ENCODE assay signal across 11 mouse cellular contexts in genomic region chr16:91140457-91140856, GRCm38 (mm10). TPM values are rescaled to one million over a fixed set of nuclear protein-coding genes. Genes with fewer than 3 reads are reported as not detected.
DNase-seq lines count a peak whose midpoint lies in the region; ATAC-seq lines count a peak whose summit lies in the region.
"Had no signal": no experiment of that assay in that cellular context is flagged by ENCODE, and none has a peak within 500 bp of the region (broad histone marks: within the 10 kb centered on the region; RNA-seq: fewer than 3 reads in every experiment).

No protein-coding gene starts in this region.

- 0 out of 2 replicates have a peak overlapping the region, but pooled peaks have one; percentile 22 for H3K9ac ChIP-seq in forebrain, embryonic 16.5 days (replicated peaks; ENCODE audit: low read depth, low read length)
- no peak overlapping the region for H3K9ac ChIP-seq in liver, embryonic 11.5 days (ENCODE audit: low read depth, low read length)
- H3K9ac ChIP-seq: limb, embryonic 15.5 days; stomach, embryonic 15.5 days had no signal

- ATAC-seq in forebrain, embryonic 16.5 days = peak; percentile 96
- no peak for ATAC-seq in liver, embryonic 11.5 days (replicated peaks; ENCODE audit: low FRiP score)
- ATAC-seq in megakaryocyte progenitor cell, adult 5-6 weeks (replicated peaks; ENCODE audit: poor library complexity) = no peak

- no peaks in the 10 kb centered on the region for H3K36me3 ChIP-seq in forebrain, embryonic 16.5 days (ENCODE audit: control insufficient read depth, insufficient read depth)
- no peaks in the 10 kb centered on the region for H3K36me3 ChIP-seq in midbrain, embryonic 10.5 days
- no peaks in the 10 kb centered on the region for H3K36me3 ChIP-seq in liver, embryonic 11.5 days (ENCODE audit: control insufficient read depth, insufficient read depth, low read length)
- H3K36me3 ChIP-seq: limb, embryonic 15.5 days; stomach, embryonic 15.5 days had no signal

- peak; percentile 21 to 24 for DNase-seq in layer of hippocampus, postnatal 10 days (ENCODE audit: low spot score in 2 of 2)
- DNase-seq in layer of hippocampus, adult 9-10 months (ENCODE audit: low spot score) = no peak
- DNase-seq in midbrain, embryonic 10.5 days (ENCODE audit: low spot score) = peak; percentile 42
- no peak for DNase-seq in liver, embryonic 11.5 days (ENCODE audit: low spot score)
- no peak for DNase-seq in thymus, adult 18-20 months
- DNase-seq in cerebellum, postnatal 36 days = no peak
- DNase-seq: kidney, adult 9 months had no signal

- no peak overlapping the region for H3K4me3 ChIP-seq in forebrain, embryonic 16.5 days (replicated peaks; ENCODE audit: low read length)
- peak overlapping the region; percentile 37 for H3K4me3 ChIP-seq in midbrain, embryonic 10.5 days
- H3K4me3 ChIP-seq in liver, embryonic 11.5 days (ENCODE audit: low read depth, low read length) = no peak overlapping the region
- H3K4me3 ChIP-seq: limb, embryonic 15.5 days; stomach, embryonic 15.5 days had no signal

- under 1% methylated on average over 10 of the region's 10 CpGs for WGBS in forebrain, embryonic 16.5 days
- WGBS in midbrain, embryonic 10.5 days = 10% methylated on average over 10 of the region's 10 CpGs
- 59% methylated on average over 10 of the region's 10 CpGs for WGBS in liver, embryonic 11.5 days

- 0 out of 2 replicates have a peak, but pooled peaks cover 2% of the 10 kb centered on the region for H3K27me3 ChIP-seq in forebrain, embryonic 16.5 days (replicated peaks; ENCODE audit: control insufficient read depth, insufficient read depth, low read length)
- peaks cover 80% of the 10 kb centered on the region for H3K27me3 ChIP-seq in midbrain, embryonic 10.5 days (ENCODE audit: low read depth, poor library complexity, severe bottlenecking)
- peaks cover 31% of the 10 kb centered on the region for H3K27me3 ChIP-seq in liver, embryonic 11.5 days (replicated peaks; ENCODE audit: control insufficient read depth, insufficient read depth, low read length)

- H3K4me1 ChIP-seq in forebrain, embryonic 16.5 days (replicated peaks; ENCODE audit: control insufficient read depth, insufficient read depth, low read length) = peaks cover 27% of the 10 kb centered on the region
- H3K4me1 ChIP-seq in midbrain, embryonic 10.5 days = peaks cover 30% of the 10 kb centered on the region
- no peaks in the 10 kb centered on the region for H3K4me1 ChIP-seq in liver, embryonic 11.5 days (replicated peaks; ENCODE audit: control insufficient read depth, insufficient read depth, low read length)
- H3K4me1 ChIP-seq: stomach, embryonic 15.5 days had no signal

- H3K9me3 ChIP-seq in forebrain, embryonic 16.5 days (ENCODE audit: control insufficient read depth, low read length) = peaks cover 13% of the 10 kb centered on the region
- peaks cover 18% of the 10 kb centered on the region; the same call in 1 of the 2 replicates for H3K9me3 ChIP-seq in midbrain, embryonic 10.5 days (replicated peaks)
- H3K9me3 ChIP-seq in liver, embryonic 11.5 days (ENCODE audit: control insufficient read depth, low read length) = peaks cover 4% of the 10 kb centered on the region; the same call in 1 of the 2 replicates
- H3K9me3 ChIP-seq: limb, embryonic 15.5 days; stomach, embryonic 15.5 days had no signal

- H3K27ac ChIP-seq in forebrain, embryonic 16.5 days (ENCODE audit: low read length) = peak overlapping the region; percentile 65; the same call in 1 of the 2 replicates
- H3K27ac ChIP-seq in midbrain, embryonic 10.5 days (replicated peaks) = no peak overlapping the region
- no peak overlapping the region for H3K27ac ChIP-seq in liver, embryonic 11.5 days (ENCODE audit: low read depth, low read length)
- H3K27ac ChIP-seq: limb, embryonic 15.5 days; stomach, embryonic 15.5 days had no signal

- peak overlapping the region; percentile 41 for H3K4me2 ChIP-seq in forebrain, embryonic 16.5 days (ENCODE audit: low read length)
- H3K4me2 ChIP-seq in liver, embryonic 11.5 days = no peak overlapping the region
- H3K4me2 ChIP-seq: limb, embryonic 15.5 days; stomach, embryonic 15.5 days had no signal

RNA-seq across cellular contexts. Expression of gene 4932438H23Rik, which starts 45.5 kb away (rescaled TPM):
- 1 to 10 TPM; 1.3 to 1.4 TPM for total RNA-seq in layer of hippocampus, postnatal 10 days (2021)
- polyA plus RNA-seq in forebrain, embryonic 16.5 days (2015; fragmentation: Nextera tagmentation; extraction: Ambion mirVana) = 0.32 and 0.39 TPM in 2 replicates
- polyA plus RNA-seq in midbrain, embryonic 10.5 days (2016; fragmentation: Nextera tagmentation; extraction: Ambion mirVana) = 0.05 TPM in 1 of 2 replicates, not detected in the other
- polyA plus RNA-seq in liver, embryonic 11.5 days (2014; fragmentation: Nextera tagmentation; extraction: Ambion mirVana) = not detected in 2 replicates
- not detected in 2 replicates for total RNA-seq in megakaryocyte progenitor cell, adult 5-6 weeks (2015)
- total RNA-seq in megakaryocyte progenitor cell, adult 5-6 weeks (2017) = not detected in 2 replicates

Comparison
In these comparisons a context has a peak if more than half of its experiments do, and no peak if none do; other contexts are left out.
1. DNase-seq: peak in layer of hippocampus, postnatal 10 days (2 of 2) and midbrain, embryonic 10.5 days (single experiment); none in layer of hippocampus, adult 9-10 months (single experiment), liver, embryonic 11.5 days (single experiment), thymus, adult 18-20 months (0 of 2) and cerebellum, postnatal 36 days (0 of 2).